In the genomic region with DNA sequence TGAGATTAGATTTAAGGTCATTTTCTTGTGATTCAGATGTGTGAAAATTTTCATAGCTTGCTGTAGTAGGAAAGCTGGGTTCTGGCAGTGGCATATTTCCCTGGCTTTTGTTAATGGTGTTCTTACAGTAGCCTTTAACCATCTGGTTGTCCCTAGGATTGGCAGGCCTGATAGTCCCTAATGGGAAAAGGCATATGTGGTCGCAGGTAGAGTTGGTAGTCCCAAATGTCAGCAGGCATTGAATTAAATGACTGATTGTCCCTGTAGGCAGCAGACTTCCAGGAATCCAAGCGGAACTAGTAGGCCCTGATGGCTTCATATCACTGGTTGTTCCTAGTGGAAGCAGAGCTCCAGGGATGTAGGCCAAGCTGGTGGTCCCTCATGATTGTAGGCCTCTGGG, we compare ENCODE assay signal across 25 mouse cellular contexts.
A peak's percentile ranks its signal among the peaks of the same experiment; 100 is the strongest.
DNase-seq lines count a peak whose midpoint lies in the region; ATAC-seq and TF ChIP-seq lines count a peak whose summit lies in the region.
"Had no signal": no experiment of that assay in that cellular context is flagged by ENCODE, and none has a peak within 500 bp of the region (broad histone marks: within the 10 kb centered on the region; RNA-seq: fewer than 3 reads in every experiment).

No protein-coding gene starts in this region.

- DNase-seq in cerebellum, postnatal 14 days, result peak; percentile 25 to 54
- no peak for DNase-seq in cerebellum, postnatal 4 days (ENCODE audit: low spot score in 2 of 2)
- no peak for DNase-seq in hindbrain, embryonic 10.5 days (ENCODE audit: low spot score)
- DNase-seq in ES-E14 (ENCODE audit: low read depth, low spot score), result no peak
- DNase-seq in brain, adult 2 months (ENCODE audit: low read depth, low spot score), result peak; percentile 28
- DNase-seq: adrenal gland, adult 8-10 months; adrenal gland, postnatal 36 days; embryo, embryonic 11 days; gastrocnemius, postnatal 25 days; heart, adult 18-20 months; heart, postnatal 10 days; heart, postnatal 36 days; kidney, adult 2 months had no signal

- H3K9ac ChIP-seq in hindbrain, embryonic 16.5 days (ENCODE audit: low read depth, low read length), result no peak overlapping the region
- no peak overlapping the region for H3K9ac ChIP-seq in ES-E14 (ENCODE audit: insufficient read depth, low read depth, low read length, poor library complexity, severe bottlenecking)
- H3K9ac ChIP-seq: embryonic facial prominence, embryonic 13.5 days; forebrain, embryonic 12.5 days; forebrain, embryonic 15.5 days; heart, embryonic 12.5 days; heart, embryonic 15.5 days; hindbrain, embryonic 14.5 days had no signal

- H3K27me3 ChIP-seq in hindbrain, embryonic 16.5 days (replicated peaks; ENCODE audit: control insufficient read depth, insufficient read depth, low read length), result no peaks in the 10 kb centered on the region
- no peaks in the 10 kb centered on the region for H3K27me3 ChIP-seq in hindbrain, embryonic 10.5 days (ENCODE audit: insufficient read depth, poor library complexity, severe bottlenecking)
- H3K27me3 ChIP-seq: embryonic facial prominence, embryonic 13.5 days; forebrain, embryonic 12.5 days; forebrain, embryonic 15.5 days; heart, embryonic 12.5 days; heart, embryonic 15.5 days had no signal

- no peak overlapping the region for H3K4me2 ChIP-seq in hindbrain, embryonic 16.5 days (ENCODE audit: low read length)
- H3K4me2 ChIP-seq: embryonic facial prominence, embryonic 13.5 days; forebrain, embryonic 12.5 days; forebrain, embryonic 15.5 days; heart, embryonic 12.5 days; heart, embryonic 15.5 days; hindbrain, embryonic 14.5 days had no signal

- H3K36me3 ChIP-seq in hindbrain, embryonic 16.5 days (ENCODE audit: control insufficient read depth, insufficient read depth, low read length), result no peaks in the 10 kb centered on the region
- H3K36me3 ChIP-seq in hindbrain, embryonic 10.5 days, result no peaks in the 10 kb centered on the region
- no peaks in the 10 kb centered on the region for H3K36me3 ChIP-seq in ES-E14 (ENCODE audit: control insufficient read depth, insufficient read depth, low read length, poor library complexity, severe bottlenecking)
- H3K36me3 ChIP-seq: embryonic facial prominence, embryonic 10.5 days; embryonic facial prominence, embryonic 13.5 days; forebrain, embryonic 12.5 days; forebrain, embryonic 15.5 days; heart, embryonic 12.5 days; heart, embryonic 15.5 days had no signal

- 79% methylated on average over 2 of the region's 2 CpGs for WGBS in hindbrain, embryonic 16.5 days
- WGBS in hindbrain, embryonic 10.5 days, result 87% methylated on average over 2 of the region's 2 CpGs

- no peak overlapping the region for H3K27ac ChIP-seq in hindbrain, embryonic 16.5 days (ENCODE audit: low read depth, low read length)
- no peak overlapping the region for H3K27ac ChIP-seq in hindbrain, embryonic 10.5 days
- H3K27ac ChIP-seq in ES-E14 (ENCODE audit: insufficient read depth, low read depth, low read length, poor library complexity, severe bottlenecking), result 0 out of 2 replicates have a peak overlapping the region, but pooled peaks have one; percentile 4
- H3K27ac ChIP-seq: embryonic facial prominence, embryonic 10.5 days; embryonic facial prominence, embryonic 13.5 days; forebrain, embryonic 12.5 days; forebrain, embryonic 15.5 days; heart, embryonic 15.5 days; hindbrain, embryonic 14.5 days had no signal

- 0 out of 2 replicates have a peak, but pooled peaks have one; percentile 27 for ATAC-seq in hindbrain, embryonic 16.5 days
- ATAC-seq: activated CD4-positive, CD25-positive, alpha-beta regulatory T cell, adult 4 months; CD4-positive, CD25-positive, alpha-beta regulatory T cell, adult 4 months; forebrain, embryonic 15.5 days; intestine, postnatal 0 days had no signal

- H3K9me3 ChIP-seq in hindbrain, embryonic 16.5 days (ENCODE audit: control insufficient read depth, low read length), result no peaks in the 10 kb centered on the region
- H3K9me3 ChIP-seq in hindbrain, embryonic 10.5 days, result no peaks in the 10 kb centered on the region
- H3K9me3 ChIP-seq in ES-E14 (ENCODE audit: control insufficient read depth, insufficient read depth, low read depth, low read length), result no peaks in the 10 kb centered on the region
- H3K9me3 ChIP-seq: embryonic facial prominence, embryonic 10.5 days; embryonic facial prominence, embryonic 13.5 days; forebrain, embryonic 12.5 days; heart, embryonic 12.5 days; heart, embryonic 15.5 days had no signal

- H3K4me3 ChIP-seq in hindbrain, embryonic 16.5 days (ENCODE audit: low read length), result no peak overlapping the region
- no peak overlapping the region for H3K4me3 ChIP-seq in hindbrain, embryonic 10.5 days
- no peak overlapping the region for H3K4me3 ChIP-seq in ES-E14 (ENCODE audit: insufficient read depth in 1 of 2, low read depth in 1 of 2, low read length in 2 of 2, poor library complexity in 1 of 2, severe bottlenecking in 1 of 2)
- H3K4me3 ChIP-seq: embryonic facial prominence, embryonic 10.5 days; embryonic facial prominence, embryonic 13.5 days; erythroblast, embryonic 14.5 days; forebrain, embryonic 12.5 days; forebrain, embryonic 15.5 days; heart, embryonic 12.5 days; heart, embryonic 15.5 days had no signal

- in situ Hi-C loops in ES-E14 (cut with MboI; ENCODE audit: low sequenced_read_pairs in 2 of 2, unreplicated experiment in 2 of 2), result no loop called here

- no peaks in the 10 kb centered on the region for H3K4me1 ChIP-seq in hindbrain, embryonic 16.5 days (ENCODE audit: control insufficient read depth, insufficient read depth, low read depth, low read length)
- H3K4me1 ChIP-seq in hindbrain, embryonic 10.5 days (replicated peaks), result no peaks in the 10 kb centered on the region
- H3K4me1 ChIP-seq in ES-E14 (ENCODE audit: control insufficient read depth in 2 of 2, insufficient read depth in 2 of 2, low read length in 2 of 2, poor library complexity in 1 of 2), result no peaks in the 10 kb centered on the region
- H3K4me1 ChIP-seq: embryonic facial prominence, embryonic 10.5 days; embryonic facial prominence, embryonic 13.5 days; forebrain, embryonic 12.5 days; forebrain, embryonic 15.5 days; heart, embryonic 12.5 days; heart, embryonic 15.5 days had no signal

TF ChIP-seq in ES-E14, 5 proteins besides CTCF, POLR2A, EP300 and RAD21:
- TF ChIP-seq ZC3H11A (IDR thresholded peaks at IDR 0.05; ENCODE audit: borderline replicate concordance, low read depth, low read length) (no peak), MAFK (IDR thresholded peaks at IDR 0.05; ENCODE audit: insufficient read depth, low read depth, low read length) (no peak), CHD2 (IDR thresholded peaks at IDR 0.05; ENCODE audit: low read depth, low read length) (no peak), HCFC1 (IDR thresholded peaks at IDR 0.05; ENCODE audit: borderline replicate concordance, insufficient read depth, low read length) (no peak), ZNF384 (IDR thresholded peaks at IDR 0.05; ENCODE audit: low read depth, low read length) (no peak)

Comparison
In these comparisons a context has a peak if more than half of its experiments do, and no peak if none do; other contexts are left out.
1. DNase-seq: peak in cerebellum, postnatal 14 days (2 of 2) and brain, adult 2 months (single experiment); none in cerebellum, postnatal 4 days (0 of 2), hindbrain, embryonic 10.5 days (single experiment) and ES-E14 (single experiment).